Mouse (Mus musculus) CH12.LX (cell line): Measurements from ENCODE around the gene Il34. TPM values are rescaled to one million over a fixed set of nuclear protein-coding genes. Genes with fewer than 3 reads are reported as not detected.

Source experiments
- DNase-seq: peaks from one replicate; pipeline ENCODE4 v3.0.0-alpha.2; 2013; ENCODE audit errors: extremely low read depth
- H3K27ac ChIP-seq: 2 replicates; pipeline ENCODE4 v1.5.1; 2012; ENCODE audit warnings: low read depth, mild to moderate bottlenecking, control low read depth, moderate library complexity; ENCODE audit not compliant: insufficient read depth
- H3K27me3 ChIP-seq: replicated peaks from 2 replicates; pipeline ENCODE3; 2012; ENCODE audit warnings: inconsistent platforms
- H3K36me3 ChIP-seq, 2 experiments: replicated peaks in 1 of 2; 2 replicates each; pipeline versions ENCODE3 to v1.6.1; 2012; ENCODE audit warnings: inconsistent platforms in 1 of 2, low read length in 1 of 2, mild to moderate bottlenecking in 1 of 2, mixed read lengths in 1 of 2, moderate library complexity in 1 of 2; ENCODE audit not compliant: control insufficient read depth in 1 of 2, insufficient read depth in 1 of 2
- H3K4me1 ChIP-seq, 2 experiments: 2 replicates each; pipeline ENCODE4 v1.6.1; 2012; ENCODE audit warnings: inconsistent platforms in 1 of 2, moderate library complexity in 1 of 2; ENCODE audit not compliant: insufficient read depth in 2 of 2, control insufficient read depth in 1 of 2
- H3K4me2 ChIP-seq: 2 replicates; pipeline ENCODE4 v1.6.1; 2012; ENCODE audit warnings: low read depth, mild to moderate bottlenecking, control low read depth; ENCODE audit not compliant: poor library complexity, insufficient read depth, severe bottlenecking
- H3K4me3 ChIP-seq, 3 experiments: fragments of 150-350 bp in 1 of 3; sonication (generic) in 1 of 3; replicated peaks in 1 of 3; 2 replicates each; pipeline versions ENCODE3 to v1.5.1; 2011 to 2012; ENCODE audit warnings: low read depth in 2 of 3, low read length in 2 of 3, mild to moderate bottlenecking in 2 of 3, moderate library complexity in 2 of 3, control low read depth in 1 of 3, improper control_type of control experiment in 1 of 3, inconsistent platforms in 1 of 3, mixed read lengths in 1 of 3; ENCODE audit not compliant: poor library complexity in 1 of 3
- H3K79me2 ChIP-seq: replicated peaks from 2 replicates; pipeline ENCODE4 v1.6.1; 2012; ENCODE audit warnings: mild to moderate bottlenecking, moderate library complexity; ENCODE audit not compliant: control insufficient read depth, poor library complexity, insufficient read depth, severe bottlenecking; ENCODE audit errors: extremely low read depth
- H3K9ac ChIP-seq: 2 replicates; pipeline ENCODE4 v1.6.1; 2012; ENCODE audit warnings: low read depth, mild to moderate bottlenecking, control low read depth, moderate library complexity; ENCODE audit not compliant: insufficient read depth
- H3K9me3 ChIP-seq: replicated peaks from 2 replicates; pipeline ENCODE3; 2012; ENCODE audit warnings: low read length, inconsistent platforms, mixed read lengths
- BHLHE40 ChIP-seq: IDR thresholded peaks from 2 replicates; pipeline ENCODE4 v1.6.1; 2011; ENCODE audit warnings: mild to moderate bottlenecking, low read depth, low read length, improper control_type of control experiment
- CHD1 ChIP-seq: IDR thresholded peaks from 2 replicates; pipeline ENCODE4 v1.6.1; 2012; ENCODE audit warnings: low read depth, low read length, improper control_type of control experiment, inconsistent platforms
- CHD2 ChIP-seq: IDR thresholded peaks from 2 replicates; pipeline ENCODE4 v1.6.1; 2011; ENCODE audit warnings: low read length, improper control_type of control experiment
- CTCF ChIP-seq, 2 experiments: IDR thresholded peaks in 1 of 2; conservative IDR thresholded peaks in 1 of 2; 2 replicates each; pipeline ENCODE4 v1.5.1; 2011 to 2012; ENCODE audit warnings: low read depth in 2 of 2, low read length in 2 of 2, improper control_type of control experiment in 1 of 2, inconsistent platforms in 1 of 2, mild to moderate bottlenecking in 1 of 2, moderate library complexity in 1 of 2
- EP300 ChIP-seq: IDR thresholded peaks from 2 replicates; pipeline ENCODE4 v1.6.1; 2011; ENCODE audit warnings: low read length, improper control_type of control experiment
- ETS1 ChIP-seq: conservative IDR thresholded peaks from 2 replicates; pipeline ENCODE4 v1.6.1; 2012; ENCODE audit warnings: low read depth, mild to moderate bottlenecking, inconsistent platforms, low read length, improper control_type of control experiment, moderate library complexity
- HCFC1 ChIP-seq: IDR thresholded peaks from 2 replicates; pipeline ENCODE4 v1.6.1; 2012; ENCODE audit warnings: low read depth, mild to moderate bottlenecking, inconsistent platforms, low read length, improper control_type of control experiment
- IRF4 ChIP-seq: IDR thresholded peaks from 2 replicates; pipeline ENCODE4 v1.6.1; 2014; ENCODE audit warnings: low read depth, mild to moderate bottlenecking, inconsistent platforms, low read length, improper control_type of control experiment
- JUN ChIP-seq: IDR thresholded peaks from 2 replicates; pipeline ENCODE4 v1.6.1; 2011; ENCODE audit warnings: low read depth, mild to moderate bottlenecking, low read length, improper control_type of control experiment, moderate library complexity; ENCODE audit not compliant: insufficient read depth
- KAT2A ChIP-seq: IDR thresholded peaks from 2 replicates; pipeline ENCODE4 v1.6.1; 2012; ENCODE audit warnings: low read length, improper control_type of control experiment, inconsistent platforms; ENCODE audit not compliant: insufficient replicate concordance
- MAX ChIP-seq: IDR thresholded peaks from 2 replicates; pipeline ENCODE4 v1.6.1; 2011; ENCODE audit warnings: low read length, improper control_type of control experiment
- MXI1 ChIP-seq: IDR thresholded peaks from 2 replicates; pipeline ENCODE4 v1.6.1; 2011; ENCODE audit warnings: mild to moderate bottlenecking, low read depth, low read length, improper control_type of control experiment
- NELFE ChIP-seq: IDR thresholded peaks from 2 replicates; pipeline ENCODE4 v1.6.1; 2011; ENCODE audit warnings: low read depth, low read length, improper control_type of control experiment
- RCOR1 ChIP-seq: conservative IDR thresholded peaks from 2 replicates; pipeline ENCODE4 v1.6.1; 2012; ENCODE audit warnings: low read depth, mild to moderate bottlenecking, inconsistent platforms, low read length, improper control_type of control experiment
- SMC3 ChIP-seq: IDR thresholded peaks from 2 replicates; pipeline ENCODE4 v1.6.1; 2011; ENCODE audit warnings: low read depth, low read length, improper control_type of control experiment
- TCF12 ChIP-seq: IDR thresholded peaks from 2 replicates; pipeline ENCODE4 v1.6.1; 2014; ENCODE audit warnings: low read depth, mild to moderate bottlenecking, inconsistent platforms, low read length, improper control_type of control experiment
- UBTF ChIP-seq: IDR thresholded peaks from 2 replicates; pipeline ENCODE4 v1.6.1; 2012; ENCODE audit warnings: low read depth, mild to moderate bottlenecking, inconsistent platforms, low read length, improper control_type of control experiment, moderate library complexity
- USF1 ChIP-seq: IDR thresholded peaks from 2 replicates; pipeline ENCODE4 v1.6.1; 2014; ENCODE audit warnings: low read depth, mild to moderate bottlenecking, inconsistent platforms, low read length, improper control_type of control experiment
- USF2 ChIP-seq: conservative IDR thresholded peaks from 2 replicates; pipeline ENCODE4 v1.6.1; 2011; ENCODE audit warnings: low read depth, low read length, improper control_type of control experiment
- ZKSCAN1 ChIP-seq: IDR thresholded peaks from 2 replicates; pipeline ENCODE4 v1.6.1; 2012; ENCODE audit warnings: low read depth, inconsistent platforms, low read length, improper control_type of control experiment, borderline replicate concordance
- ZMIZ1 ChIP-seq: IDR thresholded peaks from 2 replicates; pipeline ENCODE4 v1.6.1; 2012; ENCODE audit warnings: low read depth, mild to moderate bottlenecking, inconsistent platforms, low read length, improper control_type of control experiment
- ZNF384 ChIP-seq: IDR thresholded peaks from 2 replicates; pipeline ENCODE4 v1.6.1; 2012; ENCODE audit warnings: low read depth, low read length, improper control_type of control experiment, inconsistent platforms
- dilution Hi-C: fragments of 300-500 bp; cut with MboI; formaldehyde crosslinking; loops from 2 replicates; pipeline ENCODE4 v1.14.3; 2020; ENCODE audit warnings: low sequenced_read_pairs; ENCODE audit not compliant: extremely low pct_unique_long_range_greater_than_20kb, extremely low pct_ligation_motif_present
- in situ Hi-C: fragments of 300-500 bp; cut with MboI; formaldehyde crosslinking; loops from 3 replicates; pipeline ENCODE4 v1.14.3; 2019; ENCODE audit warnings: low sequenced_read_pairs, low pct_ligation_motif_present, low pct_unique_long_range_greater_than_20kb, mixed read lengths
- polyA plus RNA-seq: library from polyadenylated mRNA; unstranded; fragments of >175 nt; gene quantifications from 2 replicates; pipeline ENCODE4 v1.2.1, GENCODE M21; 2012; ENCODE audit warnings: low read depth; ENCODE audit not compliant: insufficient read length
- total RNA-seq, 2 experiments: library from RNA; depleted of rRNA; stranded (reverse); fragments of 300-350 nt in 1 of 2; fragments of >200 nt in 1 of 2; gene quantifications; 2 replicates each; pipeline ENCODE4 v1.2.3; 2012 to 2014

The Il34 gene
- total and polyA plus RNA-seq, 3 experiments, result 0.21 TPM; not detected in 2

- no peak for TF ChIP-seq ZNF384
- no peak for TF ChIP-seq UBTF
- TF ChIP-seq USF1, result peak; percentile 78
Observed at GRCm38 (mm10) chr8:110720685-110721598, 84.8 kb downstream of the Il34 start, which contains the start of gene Mtss1l (continued).

- Histone ChIP-seq H3K79me2 (no peaks in the 10 kb centered on the region), H3K27ac (no peak overlapping the region), H3K4me1 (no peaks in the 10 kb centered on the region), H3K4me3 (no peak overlapping the region), H3K36me3 (peaks cover 3 to 52% of the 10 kb centered on the region in 2 experiments), H3K9ac (no peak overlapping the region), H3K9me3 (no peaks in the 10 kb centered on the region), H3K27me3 (no peaks in the 10 kb centered on the region), H3K4me2 (no peak overlapping the region)
- DNase-seq, result no peak
- dilution Hi-C loops (no loop called here), in situ Hi-C loops (loop anchor here (5.0 kb wide), 1 partner anchor 83 kb away; no protein-coding TSS in a partner anchor)
- no peak for TF ChIP-seq ZNF384
- no peak for TF ChIP-seq NELFE
- no peak for TF ChIP-seq IRF4
- TF ChIP-seq MAX, result no peak
- TF ChIP-seq ZKSCAN1, result no peak
- TF ChIP-seq BHLHE40, result no peak
Observed at GRCm38 (mm10) chr8:110719898-110720653, 85.6 kb downstream of the Il34 start.

- Histone ChIP-seq H3K27me3 (no peaks in the 10 kb centered on the region), H3K4me1 (no peaks in the 10 kb centered on the region), H3K4me3 (no peak overlapping the region), H3K27ac (no peak overlapping the region), H3K9me3 (no peaks in the 10 kb centered on the region), H3K4me2 (no peak overlapping the region), H3K79me2 (no peaks in the 10 kb centered on the region), H3K9ac (no peak overlapping the region), H3K36me3 (peaks cover 8 to 61% of the 10 kb centered on the region in 2 experiments)
- in situ Hi-C loops (no loop called here), dilution Hi-C loops (no loop called here)
- TF ChIP-seq JUN (no peak), ZNF384 (no peak), TCF12 (no peak), HCFC1 (no peak), KAT2A (no peak), CHD1 (no peak), MAX (no peak), ETS1 (no peak), EP300 (no peak), BHLHE40 (no peak), RCOR1 (no peak), USF2 (no peak), CTCF (conservative IDR thresholded peaks at IDR 0.05 in 1 of 2, IDR thresholded peaks at IDR 0.05 in 1 of 2; ENCODE audit: low read depth in 2 of 2, low read length in 2 of 2) (no peak), SMC3 (no peak), ZKSCAN1 (no peak), UBTF (no peak), CHD2 (no peak), ZMIZ1 (no peak), MXI1 (no peak)
- no peak for DNase-seq
Observed at GRCm38 (mm10) chr8:110718969-110719670, 86.6 kb downstream of the Il34 start.
